Mouse (Mus musculus): Measurements from ENCODE around the gene Nol4l.

Gene Nol4l

DNA sequence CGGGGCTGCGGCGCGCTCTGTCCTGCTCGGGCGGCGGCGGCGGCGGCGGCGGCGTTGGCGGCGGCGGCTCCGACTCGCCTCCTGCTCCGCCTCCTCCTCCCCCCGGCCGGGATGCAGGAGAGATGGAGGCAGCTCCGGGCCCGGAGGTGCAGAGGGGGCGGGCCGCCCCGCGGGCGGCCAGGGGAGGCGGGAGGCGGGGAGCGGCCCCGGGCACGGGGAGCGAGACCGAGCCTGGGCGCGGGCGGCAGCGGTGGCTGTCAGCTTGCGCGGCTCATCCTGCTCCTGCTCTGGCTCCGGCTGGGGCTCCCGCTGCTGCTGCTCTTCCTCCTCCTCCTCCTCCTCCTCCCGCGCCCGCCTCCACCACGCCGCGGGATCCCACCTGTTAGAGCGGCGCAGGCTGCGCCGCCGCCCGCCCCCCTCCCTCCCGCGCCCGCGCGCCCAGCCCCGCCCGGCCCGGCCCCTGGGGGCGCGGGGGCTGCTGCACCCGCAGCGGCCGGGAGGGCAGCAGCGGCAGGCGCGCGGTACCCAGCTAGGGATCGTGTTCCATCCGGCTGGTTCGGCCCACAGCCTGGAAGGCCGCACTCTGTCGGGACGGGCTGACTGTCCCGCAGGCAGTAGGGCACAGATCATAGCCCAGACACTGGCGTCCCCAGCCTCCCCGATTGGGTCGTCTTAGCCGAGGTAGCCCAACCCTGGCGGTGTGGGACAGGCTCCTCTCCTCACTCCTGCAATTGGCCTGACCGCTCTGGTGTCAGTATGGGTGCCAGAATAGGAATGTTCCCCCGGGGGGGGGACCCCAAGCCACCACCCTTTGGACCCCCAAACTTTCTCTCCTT lies at the start of gene Nol4l:
TSS of gene Nol4l (minus strand) at position 41 of the 836 bp plus-strand sequence.
- no peak for DNase-seq (ENCODE audit: low spot score)

DNA sequence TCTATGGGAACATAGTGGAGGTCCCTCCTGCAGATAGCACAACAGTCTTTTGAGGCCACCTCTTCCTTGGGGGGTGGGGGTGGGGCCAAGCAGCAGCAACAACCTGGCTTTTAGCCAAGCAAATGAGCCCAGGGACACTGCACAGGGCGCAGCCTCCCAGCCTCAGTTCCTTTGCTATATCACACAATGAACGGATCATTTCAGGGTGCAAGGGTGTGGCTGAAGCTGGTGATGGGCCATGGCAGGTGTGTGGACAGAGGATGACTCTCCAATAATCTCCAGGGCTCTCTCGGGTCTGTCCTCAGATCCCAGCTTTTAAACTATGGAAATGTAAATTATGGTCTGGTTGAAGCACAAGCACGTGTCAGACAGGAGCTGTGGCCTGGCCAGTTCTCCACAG lies 47.4 kb upstream of the Nol4l start:
- DNase-seq (ENCODE audit: low spot score) = no peak

DNA sequence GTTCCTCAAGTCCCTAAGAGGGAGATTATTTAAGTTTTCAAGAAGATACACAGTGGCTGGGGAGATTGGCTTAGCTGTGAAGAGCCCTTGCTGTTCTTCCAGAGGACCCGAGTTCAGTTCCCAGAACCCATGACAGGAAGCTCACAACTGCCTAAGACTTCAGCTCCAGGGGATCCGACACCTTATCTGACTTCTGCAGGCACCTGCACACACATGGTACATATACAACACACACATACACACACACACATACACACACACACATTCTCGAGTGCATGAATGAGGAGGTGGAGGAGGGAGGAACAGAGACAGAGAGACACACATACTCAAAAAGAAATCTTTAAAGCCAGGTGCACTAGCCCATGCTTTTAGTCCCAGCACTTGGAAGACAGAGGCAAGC lies 46.4 kb upstream of the Nol4l start:
- DNase-seq (ENCODE audit: low spot score) = no peak

DNA sequence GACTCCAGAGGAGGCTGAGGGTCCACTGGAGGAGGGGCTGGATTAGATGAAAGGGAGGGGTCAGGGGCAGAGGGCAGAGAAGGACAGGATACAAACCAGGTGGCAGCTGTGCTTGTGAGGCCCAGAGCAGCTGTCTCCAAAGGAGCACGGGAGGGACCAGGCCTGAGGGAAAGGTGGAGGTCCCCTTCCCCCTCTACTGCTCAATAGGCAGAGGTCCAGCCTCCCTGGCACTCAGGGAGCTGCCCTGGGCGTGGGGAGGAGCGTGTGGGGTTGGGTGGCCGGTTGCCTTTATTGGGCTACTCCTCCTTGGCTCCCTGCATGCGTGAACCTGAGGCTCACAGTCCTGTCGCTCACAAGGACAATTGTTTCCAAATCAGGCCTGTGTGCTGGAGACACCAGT lies 45.8 kb upstream of the Nol4l start:
- no peak for DNase-seq (ENCODE audit: low spot score)

DNA sequence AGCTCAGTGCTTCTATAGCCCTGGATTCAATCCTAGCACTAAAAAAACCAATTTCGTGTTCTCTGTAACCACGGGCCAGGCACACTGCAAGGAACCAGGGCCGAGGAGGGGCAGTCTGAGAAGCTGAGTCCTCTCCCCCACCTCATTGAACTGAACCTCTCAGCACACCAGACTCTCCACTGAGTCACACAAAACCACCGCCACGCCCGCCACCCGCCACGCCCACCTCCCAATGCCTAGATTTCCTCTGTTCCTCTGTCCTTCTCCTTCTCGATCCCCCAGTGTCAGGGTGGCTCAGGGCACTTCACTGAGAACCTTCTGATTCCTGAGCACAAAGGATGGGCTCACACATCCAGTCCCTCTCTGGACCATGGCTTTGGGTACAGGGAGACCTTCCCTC lies 43.3 kb upstream of the Nol4l start:
- no peak for DNase-seq (ENCODE audit: low spot score)

DNA sequence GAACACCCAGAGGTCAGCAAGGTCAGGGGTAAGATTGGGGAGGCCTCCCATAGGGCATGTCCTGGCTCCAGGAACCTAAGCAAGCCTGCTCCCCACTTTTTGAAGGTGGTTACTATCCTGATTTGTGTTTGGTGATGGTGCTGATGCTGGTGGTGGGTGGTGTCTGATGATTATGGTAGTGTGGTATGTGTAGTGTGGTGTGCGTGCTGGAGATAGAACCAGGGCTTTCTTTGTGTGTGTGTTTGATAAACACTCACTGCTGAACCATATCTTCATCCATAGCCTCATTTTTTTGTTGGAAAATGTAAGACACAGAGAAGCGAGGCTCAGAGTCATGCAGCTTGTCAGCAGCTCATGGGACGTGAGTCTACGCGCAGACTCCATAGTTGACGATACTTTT lies 38.8 kb upstream of the Nol4l start:
- no peak for DNase-seq (ENCODE audit: low spot score)

DNA sequence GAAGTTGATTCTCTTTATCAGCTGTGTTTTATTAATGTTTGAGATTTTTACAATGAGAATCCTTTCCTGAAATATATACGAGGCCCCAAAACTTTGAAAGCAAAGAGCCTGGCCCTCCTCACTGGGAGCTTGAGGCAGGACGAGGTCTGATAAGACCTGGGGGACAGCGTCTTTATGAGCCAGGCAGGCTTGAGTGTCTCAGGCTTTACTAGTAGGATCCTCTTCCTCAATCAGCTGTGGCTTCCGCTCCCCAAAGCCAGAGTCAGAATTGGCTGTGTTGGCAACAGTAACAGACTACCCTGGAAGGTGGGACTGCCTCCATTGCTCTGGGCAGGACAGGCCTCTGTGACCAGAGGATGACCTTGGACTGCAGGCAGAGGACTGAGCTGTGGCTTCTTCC lies 38.2 kb upstream of the Nol4l start:
- DNase-seq (ENCODE audit: low spot score) = no peak

DNA sequence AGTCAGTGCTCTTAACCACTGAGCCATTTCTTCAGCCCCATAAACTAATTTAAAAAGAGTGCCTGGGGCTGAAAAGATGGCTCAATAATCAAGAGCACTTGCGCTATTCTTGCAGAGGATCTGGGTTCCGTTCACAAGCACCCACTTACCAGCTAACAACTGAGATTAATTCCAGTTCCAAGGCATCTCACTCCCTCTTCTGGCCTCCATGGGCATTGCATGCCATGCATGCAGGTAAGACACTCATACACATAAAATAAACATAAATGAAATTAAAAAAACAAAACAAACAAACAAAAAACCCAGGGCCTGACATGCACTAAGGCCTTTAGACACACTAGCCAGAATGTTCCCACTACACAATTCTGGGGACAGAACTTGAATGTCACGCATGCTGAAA lies 34.6 kb upstream of the Nol4l start:
- no peak for DNase-seq (ENCODE audit: low spot score)

DNA sequence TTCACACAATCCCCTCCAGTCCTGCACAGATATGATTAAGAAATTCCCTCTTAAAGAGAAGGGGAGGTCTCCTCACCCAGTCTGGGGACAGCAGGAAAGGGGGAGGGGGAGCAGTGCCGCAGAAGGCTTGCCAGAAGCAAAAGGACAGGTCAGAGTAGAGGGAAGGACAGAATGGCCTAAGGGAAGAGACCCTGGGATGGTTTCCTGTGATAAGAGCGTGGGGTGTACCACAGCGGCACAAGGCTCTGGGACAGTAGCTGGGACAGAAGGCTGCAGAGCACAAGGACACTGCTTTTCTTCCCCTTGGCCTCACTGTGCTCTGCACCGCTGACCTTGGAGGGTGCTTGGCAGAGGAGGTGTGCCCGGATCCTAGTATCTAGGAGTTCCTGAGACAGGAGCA lies 31.8 kb upstream of the Nol4l start:
- DNase-seq (ENCODE audit: low spot score) = no peak

DNA sequence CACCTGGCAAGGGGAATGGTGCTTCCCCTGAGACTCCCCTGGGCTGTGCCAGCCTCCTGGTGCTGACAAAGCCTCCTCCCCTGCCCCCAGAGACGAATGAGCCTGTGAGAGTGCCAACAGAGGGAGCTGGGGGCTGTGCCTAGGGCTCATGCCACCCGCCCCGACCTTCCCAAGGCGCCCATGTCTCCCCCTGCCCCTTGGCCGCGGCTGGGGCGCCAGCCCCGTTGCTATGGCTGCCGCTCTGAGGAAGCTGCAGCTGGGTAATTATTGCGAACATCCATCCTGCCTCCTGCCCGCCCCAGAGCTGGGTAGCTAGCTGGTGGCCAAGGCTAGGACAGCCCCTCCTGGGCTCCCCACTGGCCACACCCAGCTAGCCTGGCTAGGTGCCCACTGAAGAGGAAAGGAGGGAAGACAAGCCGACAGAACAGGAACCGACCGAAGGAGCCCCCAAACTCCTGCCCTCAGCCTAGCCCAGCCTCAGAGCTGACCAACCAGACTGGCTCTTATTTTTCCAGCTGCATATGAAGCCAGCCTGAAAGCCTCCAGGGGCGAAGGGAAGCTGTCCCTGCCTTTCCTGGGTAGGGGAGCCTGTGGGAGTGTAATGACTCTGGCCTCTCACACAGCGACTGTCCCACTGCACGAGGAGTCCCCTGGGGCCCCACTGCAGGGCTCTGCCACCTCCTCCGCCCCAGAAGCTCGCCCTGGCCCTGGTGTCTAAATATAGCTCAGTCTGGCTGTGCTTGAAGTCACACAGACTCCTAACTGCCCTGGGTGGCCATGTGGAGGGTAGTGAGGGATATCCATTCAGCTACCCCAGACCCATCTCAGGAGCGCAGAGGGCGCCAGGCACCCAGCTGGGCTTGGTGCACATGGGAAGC lies 31.1 kb upstream of the Nol4l start:
- DNase-seq (ENCODE audit: low spot score) = no peak

DNA sequence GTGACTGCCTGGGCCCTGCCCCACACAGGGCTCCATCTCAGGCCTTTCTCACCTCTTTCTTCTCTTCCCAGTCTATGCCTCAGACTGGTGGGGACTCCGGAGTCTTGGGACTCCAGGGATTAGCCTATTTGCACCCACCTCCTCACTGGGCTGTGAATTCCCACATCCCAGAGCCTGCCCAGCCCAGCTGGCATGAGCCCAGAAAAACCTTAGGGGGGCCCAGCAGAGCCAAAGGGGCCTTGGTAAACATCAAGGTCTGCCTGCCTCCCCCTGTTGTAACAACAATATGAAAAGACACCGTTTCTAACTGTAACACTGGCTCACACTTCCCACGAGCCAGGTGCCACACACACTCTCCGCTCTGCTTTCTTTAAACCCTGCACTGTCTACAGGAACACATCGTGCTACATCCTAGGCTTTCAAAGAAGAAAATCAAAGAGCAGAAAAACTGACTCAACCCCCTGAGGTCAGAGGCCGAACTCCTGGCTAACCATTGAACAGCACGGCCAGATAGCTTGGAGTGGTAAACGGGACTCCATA lies 29.9 kb upstream of the Nol4l start:
- no peak for DNase-seq (ENCODE audit: low spot score)

DNA sequence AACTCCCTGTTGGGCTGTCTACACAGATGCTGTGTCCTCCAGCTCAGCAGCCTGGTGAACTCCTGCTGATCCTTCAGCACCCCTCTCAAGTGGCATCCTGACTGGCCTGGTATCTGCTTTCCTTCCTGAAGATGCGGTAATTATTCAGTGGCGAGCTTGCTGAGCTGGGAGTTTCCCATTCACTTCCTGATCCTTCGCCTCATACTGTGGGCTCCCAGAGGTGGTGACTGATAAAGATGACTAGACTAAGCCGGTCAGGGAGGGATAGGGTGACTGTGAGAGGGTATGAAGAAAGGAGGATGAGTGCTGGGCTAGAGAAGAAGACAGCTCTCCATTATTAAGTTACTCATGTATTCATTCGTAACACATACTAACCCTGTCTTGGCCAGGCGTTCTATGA lies 28.7 kb upstream of the Nol4l start:
- DNase-seq (ENCODE audit: low spot score) = no peak

DNA sequence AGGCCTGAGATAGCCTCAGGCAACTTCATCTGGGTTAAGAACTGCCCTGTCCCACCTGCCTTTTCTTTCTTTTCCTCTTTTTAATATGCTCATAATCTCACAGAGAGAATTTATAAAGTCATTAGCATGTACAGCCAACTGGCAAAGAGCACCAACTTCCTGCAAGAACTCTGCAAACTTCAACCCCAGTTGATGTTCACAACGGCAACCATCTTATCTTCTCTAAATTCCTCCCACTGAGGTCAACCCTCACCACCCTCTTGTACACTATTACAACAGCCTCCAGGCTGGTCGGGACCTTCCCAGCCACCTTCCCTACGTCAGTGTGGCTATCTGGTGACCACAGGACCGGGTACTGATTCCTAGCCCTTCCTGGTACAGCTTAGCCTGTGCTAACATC lies 27.5 kb upstream of the Nol4l start:
- DNase-seq (ENCODE audit: low spot score) = no peak

DNA sequence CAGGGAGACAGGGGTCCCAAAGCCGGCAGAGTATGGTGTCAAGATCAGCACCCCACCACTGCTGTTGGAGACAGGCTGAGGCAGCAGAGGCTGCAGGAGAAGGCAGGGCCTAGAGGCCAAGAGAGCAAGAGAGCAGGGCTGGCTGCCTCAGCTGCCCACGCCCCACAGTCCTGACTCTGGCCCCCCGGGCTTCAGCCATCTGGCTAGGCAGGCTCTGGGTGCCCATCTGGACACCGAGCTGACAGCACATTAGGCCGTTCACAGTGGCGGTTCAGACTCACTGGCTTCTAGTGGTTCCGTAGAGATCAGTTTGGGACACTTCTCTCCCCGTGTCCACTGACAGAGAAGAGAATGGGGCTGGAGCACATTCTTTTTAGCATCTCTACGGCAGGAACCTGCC lies 26.4 kb upstream of the Nol4l start:
- DNase-seq (ENCODE audit: low spot score) = no peak

DNA sequence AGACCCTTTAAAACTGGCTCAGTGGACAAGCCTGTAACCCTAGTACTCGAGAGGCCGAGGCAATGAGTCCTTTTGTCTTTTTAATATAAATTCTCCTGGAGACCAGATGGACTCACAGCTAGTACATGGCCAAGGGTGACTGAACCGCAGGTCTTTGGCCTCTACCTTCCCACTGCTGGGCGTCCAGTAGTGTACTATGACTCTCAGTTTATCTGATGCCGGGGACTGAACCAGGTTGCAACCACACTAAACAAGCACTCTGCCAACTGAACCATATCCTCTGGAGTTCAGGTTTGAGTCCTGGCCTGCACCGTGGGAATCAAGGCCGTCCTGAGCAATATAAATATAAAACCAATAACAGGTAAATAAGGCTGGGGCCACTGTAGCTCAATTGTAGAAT lies 24.8 kb upstream of the Nol4l start:
- DNase-seq (ENCODE audit: low spot score) = no peak

DNA sequence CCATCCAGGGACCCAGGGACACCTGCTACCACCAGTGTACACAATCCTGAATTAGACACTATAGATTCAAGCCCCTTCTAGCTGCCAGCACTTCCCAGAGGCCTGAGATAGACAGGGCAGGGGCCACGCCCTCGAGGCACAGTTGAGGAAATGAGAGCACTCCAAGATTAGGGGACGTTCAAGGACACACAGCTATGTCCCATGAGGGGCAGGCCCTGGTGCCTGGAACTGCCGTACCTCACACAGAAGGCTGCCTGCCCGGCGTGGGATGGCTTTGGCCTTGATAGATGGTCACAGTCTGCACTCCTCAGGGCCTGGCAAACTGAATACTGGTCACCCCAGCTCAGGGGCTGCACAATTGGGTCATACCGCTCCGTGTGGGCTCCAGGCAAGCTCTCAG lies 19.7 kb upstream of the Nol4l start:
- DNase-seq (ENCODE audit: low spot score) = no peak

DNA sequence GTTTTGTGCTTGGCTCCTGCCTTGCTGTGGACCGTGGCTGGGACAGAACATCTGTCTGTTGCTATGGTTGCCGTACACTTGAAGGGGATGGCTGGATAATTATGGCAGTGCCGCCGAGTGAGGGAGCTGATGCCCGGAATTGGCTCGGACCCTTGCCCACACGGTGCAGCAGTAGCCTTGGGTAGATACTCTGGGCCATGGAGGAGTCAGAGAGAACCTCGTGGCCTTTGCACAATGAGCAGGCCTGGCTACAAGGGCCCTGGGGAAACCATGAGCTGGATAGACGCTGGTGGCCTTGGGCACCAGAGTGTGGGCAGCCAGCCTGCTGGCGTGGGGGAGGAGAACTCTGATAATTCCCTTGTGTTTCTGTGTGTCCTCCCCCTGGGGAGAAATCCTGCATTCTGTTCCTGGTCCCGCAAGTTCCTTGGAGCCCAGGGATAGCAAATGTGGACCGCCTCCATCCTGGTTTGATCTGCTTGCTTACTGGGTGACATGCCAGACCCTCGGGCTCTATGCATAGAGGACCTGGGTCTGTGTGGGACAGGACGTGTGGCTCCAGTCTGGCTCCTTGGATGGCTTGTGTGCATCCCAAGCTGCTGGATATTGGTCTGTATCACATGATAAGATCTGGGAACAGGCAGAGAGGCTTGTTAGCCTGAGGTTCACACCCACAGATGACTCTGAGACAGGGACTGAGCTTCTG lies 18.6 kb upstream of the Nol4l start:
- DNase-seq (ENCODE audit: low spot score) = no peak

DNA sequence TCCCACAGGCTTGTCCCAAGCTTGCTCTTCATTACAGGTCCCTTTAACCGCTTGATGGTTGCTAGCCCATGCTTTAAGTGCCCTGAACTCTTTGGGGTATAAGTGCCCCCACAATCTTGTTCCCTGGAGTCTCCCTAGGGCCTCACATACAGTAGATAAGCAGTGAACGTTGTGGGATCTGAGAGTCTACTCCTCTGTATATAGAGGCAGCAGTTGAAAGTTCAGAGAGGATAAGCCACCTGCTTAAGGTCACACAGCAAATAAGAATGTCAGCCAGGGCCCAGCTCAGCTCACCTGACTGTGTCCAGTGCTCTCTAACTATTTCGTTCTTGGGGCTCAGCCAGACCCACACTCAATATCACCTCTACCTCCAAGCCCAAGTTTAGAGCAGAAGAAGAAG lies 17.9 kb upstream of the Nol4l start:
- DNase-seq (ENCODE audit: low spot score) = no peak

DNA sequence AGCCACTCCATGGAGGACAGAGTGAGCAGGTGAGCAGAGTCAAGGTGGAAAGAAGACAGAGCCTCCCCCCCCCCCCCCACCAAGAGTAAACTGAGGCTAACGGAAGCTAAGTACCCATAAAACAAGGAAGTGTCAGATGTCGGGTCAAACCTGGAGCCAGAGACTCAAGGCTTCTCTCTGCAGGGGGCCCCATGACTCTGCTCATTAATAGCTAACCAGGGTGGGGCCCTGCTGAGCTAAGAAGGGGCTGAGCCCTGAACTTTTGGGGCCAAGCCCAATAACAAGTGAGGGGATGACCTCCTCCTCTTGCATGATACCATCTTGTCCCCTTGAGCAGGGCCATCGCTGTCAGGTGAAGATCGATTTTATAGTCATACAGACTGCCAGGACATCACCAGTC lies 17.2 kb upstream of the Nol4l start:
- DNase-seq (ENCODE audit: low spot score) = no peak

DNA sequence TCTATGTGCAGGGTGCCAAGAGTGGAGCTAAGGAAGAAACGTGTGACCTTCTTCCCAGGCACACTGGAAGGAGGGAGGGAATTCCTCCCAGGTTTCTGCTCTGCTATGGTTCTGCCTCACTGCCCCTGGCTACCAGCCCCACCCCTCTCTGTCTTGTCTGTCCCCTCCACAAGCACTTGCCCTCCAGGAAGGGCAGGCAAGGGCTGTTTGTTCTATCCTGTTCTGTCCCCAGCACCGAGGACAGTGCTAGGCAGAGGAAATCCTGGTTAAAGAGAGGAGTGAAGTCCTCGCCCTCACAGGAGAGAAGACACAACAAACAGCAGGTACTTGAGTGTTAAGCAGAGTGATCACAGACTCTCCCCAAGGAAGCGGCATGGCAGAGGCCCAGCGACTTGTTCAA lies 16.7 kb upstream of the Nol4l start:
- DNase-seq (ENCODE audit: low spot score) = no peak

DNA sequence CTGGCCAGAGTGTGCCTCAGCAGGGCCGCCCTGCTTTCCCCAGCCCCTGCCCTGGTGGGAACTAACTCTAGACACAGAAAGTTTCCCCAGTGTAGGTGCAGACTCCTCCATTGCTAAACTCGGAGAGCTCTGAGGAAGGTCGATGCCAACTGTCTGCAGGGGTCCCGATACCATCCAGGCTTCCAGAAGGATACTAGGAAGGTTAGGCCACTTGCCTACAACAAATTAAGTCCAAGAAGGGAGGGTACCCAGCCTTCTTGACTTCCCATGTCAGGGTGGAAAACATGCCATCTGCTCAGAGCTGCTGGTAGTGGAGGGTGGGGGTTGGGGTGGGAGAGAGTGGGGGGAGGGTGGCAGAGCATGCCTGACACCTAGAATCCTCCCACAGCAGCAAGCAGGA lies 15.0 kb upstream of the Nol4l start:
- no peak for DNase-seq (ENCODE audit: low spot score)

DNA sequence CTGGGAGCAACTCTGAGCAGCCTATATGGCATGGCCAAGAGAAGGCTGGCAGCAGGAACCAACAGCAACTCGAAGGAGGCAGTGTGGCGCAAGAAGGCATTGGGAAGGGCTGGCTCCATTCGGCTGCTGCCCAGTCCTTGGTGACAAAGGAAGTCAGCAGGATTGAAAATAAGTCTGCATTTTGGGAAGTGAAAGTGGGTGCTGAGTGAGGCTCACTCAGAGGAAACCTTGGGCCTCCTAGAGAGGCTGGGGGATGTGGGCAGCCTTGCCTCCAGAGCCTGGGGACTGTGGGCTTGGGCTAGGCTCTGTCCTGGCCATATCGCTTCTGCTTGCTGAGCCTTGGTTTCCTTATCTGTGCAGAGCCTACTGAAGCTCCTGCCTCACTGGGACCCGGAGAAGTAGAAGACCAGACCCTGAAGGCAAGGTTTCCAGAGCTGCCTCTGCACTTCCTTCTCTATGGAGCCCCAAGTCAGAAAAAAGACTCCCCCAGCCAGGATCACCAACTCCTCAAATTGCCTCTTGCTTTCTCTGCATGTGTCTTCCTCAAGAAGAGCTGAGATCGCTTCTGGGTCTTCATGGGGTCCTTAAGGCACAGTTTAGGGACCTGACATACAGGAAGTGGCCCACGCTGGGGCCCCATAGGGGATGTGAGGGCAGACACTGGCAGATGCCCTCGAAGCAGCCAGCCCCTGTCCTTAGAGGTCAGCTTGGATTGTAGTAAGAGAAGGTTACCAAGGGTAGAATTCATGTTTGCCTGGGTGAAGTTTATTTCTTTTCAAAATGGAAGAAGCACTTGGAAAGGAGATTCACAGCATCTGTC lies 14.3 kb upstream of the Nol4l start:
- no peak for DNase-seq (ENCODE audit: low spot score)

Data from urinary bladder, postnatal 10 days (tissue).